Mouse (Mus musculus): ENCODE measurements around the gene Ntan1.
A peak's percentile ranks its signal among the peaks of the same experiment; 100 is the strongest.

The Ntan1 gene

DNA sequence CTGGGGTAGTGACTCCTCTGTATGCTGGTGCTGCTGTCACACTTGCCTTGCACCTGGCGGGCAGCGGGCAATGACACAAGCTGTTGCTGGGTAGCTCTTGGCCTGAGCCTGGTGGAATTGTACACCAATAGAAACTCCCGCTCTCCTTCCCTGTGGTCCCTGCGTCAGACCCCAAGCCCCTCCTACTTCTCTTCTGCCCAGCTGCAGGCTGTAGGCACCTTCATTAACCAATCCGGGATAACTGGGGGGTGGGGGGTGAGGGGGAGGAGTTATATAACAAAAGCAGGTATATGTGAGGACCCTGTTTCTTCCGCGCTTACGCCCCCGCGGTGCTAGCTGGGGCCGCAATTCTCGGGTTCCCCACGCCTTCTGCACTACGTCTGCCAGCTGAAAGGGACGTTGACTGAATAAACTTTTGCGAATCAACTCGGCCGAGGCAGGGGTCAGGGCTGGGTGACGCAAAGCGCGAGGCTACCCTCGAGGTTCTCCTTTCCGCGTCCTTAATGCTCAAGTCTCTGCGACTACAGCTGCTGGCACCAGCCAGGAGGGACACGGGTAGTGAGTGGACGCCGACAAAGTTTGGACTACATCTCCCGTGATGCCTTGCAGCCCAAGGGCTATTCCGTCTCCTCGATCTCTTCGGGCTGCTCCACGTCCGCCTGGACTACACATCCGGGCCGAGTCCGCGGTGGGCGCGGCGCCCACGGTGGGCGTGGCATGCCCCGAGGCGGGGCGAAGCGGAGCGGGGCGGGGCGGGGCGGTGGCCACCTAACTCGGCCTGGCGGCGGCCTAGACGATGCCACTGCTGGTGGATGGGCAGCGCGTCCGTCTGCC, at the start of gene Ntan1:
Gene Ntan1 (plus strand): TSS at position 286 of the 834 bp plus-strand sequence.
- TF ChIP-seq GATA4 (IDR thresholded peaks at IDR 0.05; ENCODE audit: insufficient replicate concordance, low read length), result no peak

DNA sequence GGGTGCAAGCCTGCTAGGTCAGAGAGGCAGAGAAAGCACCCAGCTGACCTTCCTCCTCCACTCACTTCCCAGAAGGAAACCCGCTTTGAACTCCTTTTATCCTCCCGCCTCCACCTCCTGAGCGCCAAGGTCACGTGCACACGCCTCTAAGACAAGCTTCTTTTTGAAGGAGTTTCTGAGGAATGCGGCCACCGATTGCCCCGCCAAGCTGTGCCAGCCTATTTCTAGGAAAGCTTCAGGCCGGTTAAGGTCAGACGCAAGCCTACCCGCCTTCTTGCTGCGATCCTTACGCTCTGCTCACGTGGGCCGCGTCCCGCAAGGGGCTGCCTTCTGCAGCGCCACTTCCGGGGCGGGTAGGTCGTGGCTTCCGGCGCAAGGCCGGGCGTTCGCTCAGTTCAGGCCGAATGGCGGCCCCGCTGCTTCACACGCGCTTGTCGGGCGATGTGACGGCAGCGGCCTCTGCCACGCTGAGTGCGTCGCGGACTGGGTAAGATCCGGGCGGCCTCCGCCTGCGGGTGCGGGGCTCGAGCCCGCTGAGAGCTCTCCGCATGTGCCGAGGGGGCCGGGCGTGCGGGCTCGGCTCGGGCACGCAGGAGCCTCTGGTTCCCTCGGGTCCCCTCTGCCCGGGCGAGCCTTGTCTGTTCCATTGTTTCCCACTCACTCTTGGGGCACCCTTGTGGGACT, 38.1 kb upstream of the Ntan1 start, which contains the start of gene Rrn3:
Gene Rrn3 (plus strand): TSS at position 356 of the 684 bp plus-strand sequence.
- TF ChIP-seq GATA4 (IDR thresholded peaks at IDR 0.05; ENCODE audit: insufficient replicate concordance, low read length), result peak; percentile 25; the same call in 1 of the 2 replicates

DNA sequence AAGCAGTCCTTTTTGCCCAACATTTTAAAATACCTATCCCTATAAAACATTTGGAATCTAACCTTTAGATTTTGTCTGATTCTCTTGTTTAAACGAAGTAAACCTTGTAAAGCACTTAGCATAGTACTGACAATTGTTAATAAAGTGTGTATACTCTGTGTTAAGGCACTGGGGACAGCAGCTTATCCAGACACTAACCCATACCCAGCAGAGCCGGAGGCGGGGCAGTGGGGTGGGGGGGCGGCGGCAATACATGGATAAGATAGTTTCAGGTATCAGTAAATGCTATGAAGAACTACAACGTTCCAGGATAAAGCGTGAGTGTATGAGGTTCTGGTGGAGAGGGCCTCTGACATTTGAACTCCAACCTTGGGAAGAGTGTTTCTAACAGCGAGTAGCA, 37.4 kb upstream of the Ntan1 start:
- no peak for TF ChIP-seq GATA4 (IDR thresholded peaks at IDR 0.05; ENCODE audit: insufficient replicate concordance, low read length)

DNA sequence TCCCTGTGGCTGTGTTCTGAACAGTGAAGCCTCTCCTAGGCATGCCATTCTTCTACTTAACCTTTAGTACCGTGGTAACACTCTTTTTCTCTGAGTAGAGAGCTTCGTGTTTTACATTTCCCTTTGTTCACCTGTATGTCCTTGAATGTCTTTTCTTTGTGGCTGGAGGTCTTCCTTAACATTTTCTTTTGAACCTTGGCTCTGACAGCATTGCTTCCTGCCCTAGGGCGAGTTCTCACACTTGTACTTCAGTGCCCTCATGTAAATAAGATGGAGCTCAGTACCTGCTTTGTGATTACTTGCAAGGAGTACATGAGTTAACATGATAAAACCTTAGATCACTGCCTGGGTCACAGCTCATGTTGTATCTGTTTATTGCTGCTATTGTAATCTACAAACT, 32.7 kb upstream of the Ntan1 start:
- TF ChIP-seq GATA4 (IDR thresholded peaks at IDR 0.05; ENCODE audit: insufficient replicate concordance, low read length), result no peak

DNA sequence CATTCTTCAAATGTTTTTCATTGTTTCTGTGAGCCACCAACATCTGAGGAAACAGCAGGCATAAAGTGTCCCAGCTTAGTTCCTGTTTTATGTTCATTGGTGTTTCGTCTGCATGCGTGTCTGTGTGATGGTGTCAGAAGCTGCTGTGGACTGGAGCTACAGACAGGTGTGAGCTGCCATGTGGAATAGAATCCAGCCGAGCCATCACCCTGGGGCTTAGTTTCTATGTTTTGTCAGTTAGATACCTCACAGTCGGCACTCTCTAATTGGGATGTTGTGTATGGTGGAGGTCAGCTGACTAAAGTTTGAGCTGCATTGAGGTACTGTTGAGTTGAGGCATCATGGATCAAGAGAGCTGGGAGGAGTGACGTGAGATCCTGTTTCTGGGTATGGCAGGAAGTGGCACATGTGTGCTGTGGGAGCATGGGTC, 21.9 kb upstream of the Ntan1 start:
- no peak for TF ChIP-seq GATA4 (IDR thresholded peaks at IDR 0.05; ENCODE audit: insufficient replicate concordance, low read length)

DNA sequence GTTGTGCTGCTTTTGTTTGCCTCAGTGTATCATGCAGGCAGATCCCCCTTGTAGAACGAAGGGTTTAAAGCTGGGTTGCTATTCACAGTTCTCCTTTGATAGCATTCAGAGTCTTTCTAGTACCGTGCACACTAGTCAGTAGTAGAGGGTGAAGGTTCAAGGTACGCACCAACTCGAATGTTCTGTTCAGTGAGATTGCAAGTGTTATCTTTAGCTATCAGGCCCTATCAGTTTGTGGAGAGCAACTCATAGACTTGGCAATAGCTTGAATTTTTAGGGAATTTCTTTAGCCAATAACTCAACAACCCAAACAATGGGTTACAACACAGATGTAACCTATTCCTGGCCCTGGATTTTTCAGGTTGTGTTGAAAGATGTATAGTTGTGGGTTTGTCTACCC, 17.4 kb upstream of the Ntan1 start:
- peak; percentile 62; the same call in 1 of the 2 replicates for TF ChIP-seq GATA4 (IDR thresholded peaks at IDR 0.05; ENCODE audit: insufficient replicate concordance, low read length)

DNA sequence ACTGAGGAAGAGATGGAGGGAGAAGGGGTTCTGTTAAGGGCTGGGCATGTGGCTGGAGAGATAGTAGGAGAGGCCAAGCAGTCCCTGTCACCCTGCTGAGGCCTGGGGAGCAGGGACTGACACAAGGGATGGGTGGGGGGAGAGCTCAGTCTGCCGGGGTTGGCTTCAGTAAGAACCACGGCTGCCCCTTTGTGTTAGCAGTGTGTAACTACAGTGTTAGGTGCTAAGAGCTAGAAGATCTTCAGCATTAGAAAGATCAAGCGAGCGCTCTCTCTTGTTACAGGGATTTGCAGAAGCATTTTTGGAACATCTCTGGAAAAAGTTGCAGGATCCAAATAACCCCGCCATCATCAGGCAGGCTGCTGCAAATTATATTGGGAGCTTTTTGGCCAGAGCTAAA, 14.0 kb upstream of the Ntan1 start:
- TF ChIP-seq GATA4 (IDR thresholded peaks at IDR 0.05; ENCODE audit: insufficient replicate concordance, low read length), result no peak

DNA sequence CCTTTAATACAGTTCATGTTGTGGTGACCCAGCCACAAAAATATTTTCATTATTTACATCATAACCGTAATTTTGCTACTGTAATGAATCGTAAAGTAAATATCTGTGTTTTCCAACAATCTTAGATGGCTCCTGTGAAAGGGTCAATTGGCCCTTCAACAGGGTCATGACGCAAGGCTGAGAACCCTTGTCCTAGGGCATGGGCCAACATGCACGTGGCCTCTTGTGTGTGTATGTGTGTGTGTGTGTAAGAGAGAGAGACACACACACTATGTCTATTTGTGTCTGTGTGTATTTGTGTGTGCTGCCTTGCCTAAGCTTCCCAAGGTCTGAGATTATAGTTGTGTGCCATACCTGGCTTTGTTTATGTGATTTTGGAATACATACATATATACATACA, 11.0 kb upstream of the Ntan1 start:
- no peak for TF ChIP-seq GATA4 (IDR thresholded peaks at IDR 0.05; ENCODE audit: insufficient replicate concordance, low read length)

DNA sequence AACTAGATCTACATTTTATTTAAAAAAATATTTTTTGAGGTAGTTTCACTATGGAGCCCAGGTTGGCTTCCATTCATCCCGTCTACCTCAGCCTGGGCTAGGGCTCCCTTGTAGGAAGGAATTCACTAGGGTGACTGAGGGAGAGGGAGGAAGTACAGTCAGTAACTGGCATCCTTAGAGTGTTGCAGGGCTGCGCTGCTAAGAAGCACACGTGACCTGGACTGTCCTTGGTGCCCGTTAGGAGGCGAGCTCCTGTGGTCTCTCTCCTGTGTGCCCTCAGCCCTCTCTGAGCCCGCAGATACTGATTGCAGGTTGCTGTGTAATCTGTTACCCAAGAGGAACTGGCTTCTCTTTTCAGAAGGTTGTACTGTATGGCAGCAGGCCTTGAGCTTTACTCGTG, 10.2 kb upstream of the Ntan1 start:
- no peak for TF ChIP-seq GATA4 (IDR thresholded peaks at IDR 0.05; ENCODE audit: insufficient replicate concordance, low read length)

DNA sequence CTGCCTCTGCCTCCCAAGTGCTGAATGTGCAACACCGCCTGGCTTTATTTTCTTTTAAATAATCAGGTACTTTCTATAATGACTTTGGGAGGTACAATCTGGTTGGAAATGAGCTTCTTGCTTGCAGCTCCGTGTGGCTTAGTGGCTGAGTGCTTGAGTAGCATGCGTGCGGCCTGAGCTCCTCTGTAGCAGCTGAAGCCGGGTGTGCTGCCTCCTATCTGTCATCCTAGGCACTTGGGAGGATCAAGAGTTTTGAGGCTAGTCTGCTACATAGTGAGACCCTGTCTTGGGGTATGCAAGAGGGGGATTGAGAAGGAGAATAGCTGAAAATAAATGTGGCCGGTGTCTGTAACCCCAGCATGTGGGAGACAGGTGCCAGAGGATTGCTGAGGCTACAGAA, 6.5 kb upstream of the Ntan1 start:
- no peak for TF ChIP-seq GATA4 (IDR thresholded peaks at IDR 0.05; ENCODE audit: insufficient replicate concordance, low read length)

DNA sequence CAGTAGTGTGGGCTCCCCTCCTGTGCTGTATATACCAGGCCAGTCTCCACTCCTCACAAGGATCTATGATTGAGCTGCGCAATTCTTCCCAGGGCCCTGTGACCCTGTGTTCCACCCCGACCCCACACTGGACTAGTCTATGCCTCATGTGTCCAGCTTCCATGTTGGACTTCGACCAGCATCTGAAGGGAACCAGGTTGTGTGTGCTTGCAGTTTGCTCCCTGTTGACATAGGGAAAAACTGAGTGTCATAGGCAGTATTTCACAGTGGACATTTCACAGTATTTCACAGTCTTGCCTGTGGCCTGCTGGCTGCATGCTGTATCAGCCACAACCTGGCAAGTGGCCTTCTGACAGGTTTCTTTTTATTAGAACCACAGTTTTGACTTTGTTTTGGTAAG, 5.4 kb upstream of the Ntan1 start:
- TF ChIP-seq GATA4 (IDR thresholded peaks at IDR 0.05; ENCODE audit: insufficient replicate concordance, low read length), result no peak

DNA sequence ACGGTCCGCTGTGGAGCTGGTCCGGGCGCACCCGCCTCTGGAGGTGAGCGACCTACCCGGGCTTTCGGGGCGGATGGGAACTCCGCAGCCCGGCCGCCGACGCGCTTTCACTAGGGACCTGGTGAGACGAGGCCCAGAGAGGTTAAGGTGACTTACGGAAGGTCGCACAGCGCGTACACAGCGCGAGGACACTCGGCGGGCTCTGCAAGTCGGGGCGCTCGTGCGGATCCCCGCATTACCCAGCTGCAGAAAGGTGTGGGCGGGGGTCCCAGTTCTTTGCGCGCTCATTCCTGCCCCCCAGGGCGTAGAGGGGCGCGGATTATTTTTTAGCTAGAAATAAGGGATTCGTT, 724 bp downstream of the Ntan1 start:
- TF ChIP-seq GATA4 (IDR thresholded peaks at IDR 0.05; ENCODE audit: insufficient replicate concordance, low read length), result no peak

DNA sequence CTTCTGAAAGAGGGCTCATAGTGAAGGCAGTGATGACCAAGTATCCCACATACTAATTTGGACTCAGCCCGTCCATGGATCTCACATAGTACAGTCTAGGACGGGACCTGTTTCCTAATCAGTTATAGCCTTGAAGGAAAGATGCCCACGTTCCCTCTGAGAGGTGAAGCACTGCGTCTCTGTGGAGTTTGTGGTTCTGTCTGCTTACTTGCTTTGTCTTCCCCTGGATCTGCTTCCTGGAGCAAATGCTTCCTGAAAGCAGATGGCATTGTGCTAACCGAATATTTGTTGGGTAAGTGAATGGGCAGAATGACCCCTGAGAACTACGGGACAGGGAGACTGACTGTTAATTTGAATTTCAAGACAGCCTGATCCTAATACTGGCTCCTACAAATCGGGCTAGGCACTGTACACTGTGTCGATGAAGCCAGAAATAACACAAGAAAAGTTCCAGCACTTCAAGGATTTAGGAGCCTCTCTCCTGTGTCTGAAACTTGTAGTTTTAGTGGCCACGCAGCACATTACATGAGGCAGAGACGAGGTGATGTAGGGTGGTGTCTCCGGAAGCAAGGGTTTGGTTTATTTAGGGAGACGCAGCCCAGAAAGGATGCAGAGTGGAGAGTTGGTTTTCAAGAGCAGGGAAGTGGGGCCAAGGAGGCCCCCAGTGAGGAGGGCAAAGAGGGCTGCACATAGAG, 1.3 kb downstream of the Ntan1 start:
- TF ChIP-seq GATA4 (IDR thresholded peaks at IDR 0.05; ENCODE audit: insufficient replicate concordance, low read length), result no peak

DNA sequence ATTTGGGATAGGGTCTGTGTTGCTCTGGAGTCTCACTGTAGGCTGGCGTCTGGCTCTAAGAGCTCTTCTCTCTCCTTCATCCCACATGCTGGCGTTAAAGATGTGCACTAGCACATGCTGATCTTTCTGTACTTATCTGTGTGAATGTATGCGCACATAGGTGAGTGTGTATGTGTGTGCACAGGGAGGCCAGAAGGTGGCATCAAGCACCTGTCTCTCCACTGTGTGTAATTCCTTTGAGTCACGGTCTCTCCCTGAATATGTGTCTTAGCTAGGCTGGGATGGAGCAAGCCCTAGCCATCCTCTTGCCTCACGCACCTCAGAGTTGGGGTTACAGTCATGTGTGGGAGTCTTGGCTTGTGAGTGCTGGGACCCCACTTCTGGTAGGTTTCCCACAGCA, 2.1 kb downstream of the Ntan1 start:
- no peak for TF ChIP-seq GATA4 (IDR thresholded peaks at IDR 0.05; ENCODE audit: insufficient replicate concordance, low read length)

DNA sequence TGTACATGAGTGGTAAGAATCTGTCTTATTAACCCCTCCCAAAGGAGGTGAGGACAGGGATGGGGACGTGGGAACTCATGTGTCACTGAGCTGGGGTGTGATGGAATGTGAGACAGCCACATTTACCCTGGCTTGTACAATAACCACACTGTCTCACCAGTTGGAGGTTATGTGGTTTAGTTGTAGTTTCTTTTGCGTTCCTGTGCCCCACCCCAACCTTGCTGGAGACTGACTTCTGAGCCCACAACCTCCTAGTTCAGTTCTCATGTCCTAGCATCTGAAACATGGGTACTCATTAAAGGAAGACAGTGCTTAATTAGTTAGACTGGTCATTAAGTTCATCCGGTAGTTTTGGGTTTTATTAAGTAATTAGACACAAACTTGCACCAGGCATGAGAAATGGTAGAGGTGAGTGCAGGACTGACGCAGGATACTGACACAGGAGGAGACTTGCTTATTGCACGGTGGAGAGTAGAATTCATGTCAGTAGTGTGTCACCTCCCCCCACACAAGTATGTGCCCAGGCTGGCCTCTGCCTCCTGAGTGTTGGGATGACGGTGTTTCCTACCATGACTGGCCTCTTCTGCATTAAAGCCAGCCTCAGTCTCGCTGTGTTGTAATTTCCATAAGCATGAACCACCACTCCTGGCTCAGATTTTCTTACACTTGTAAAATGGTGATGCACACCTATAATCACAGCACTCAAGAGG, 7.3 kb downstream of the Ntan1 start:
- TF ChIP-seq GATA4 (IDR thresholded peaks at IDR 0.05; ENCODE audit: insufficient replicate concordance, low read length), result no peak
